Mouse (Mus musculus) midbrain, embryonic 16.5 days (tissue): ENCODE data around the gene Plekhg1. TPM values are rescaled to one million over a fixed set of nuclear protein-coding genes. Genes with fewer than 3 reads are reported as not detected.
A peak's percentile ranks its signal among the peaks of the same experiment; 100 is the strongest.

ENCODE experiments used
- ATAC-seq: fragments of 200-750 bp; cut with Nextera tagmentation; 2 replicates; pipeline ENCODE4 v1.8.0; 2017; ENCODE audit warnings: moderate TSS enrichment
- H3K27ac ChIP-seq: fragments of 300-500 bp; sonication (generic); 2 replicates; pipeline ENCODE4 v1.5.1; 2014; ENCODE audit warnings: mild to moderate bottlenecking, low read length, mixed read lengths
- H3K27me3 ChIP-seq: fragments of 300-500 bp; sonication (generic); 2 replicates; pipeline ENCODE4 v1.6.1; 2014; ENCODE audit warnings: low read depth, low read length, mixed read lengths; ENCODE audit not compliant: control insufficient read depth, insufficient read depth
- H3K36me3 ChIP-seq: fragments of 300-500 bp; sonication (generic); 2 replicates; pipeline ENCODE4 v1.6.1; 2014; ENCODE audit warnings: mild to moderate bottlenecking, low read length, moderate library complexity, mixed read lengths; ENCODE audit not compliant: control insufficient read depth, insufficient read depth
- H3K4me1 ChIP-seq: fragments of 300-500 bp; sonication (generic); 2 replicates; pipeline ENCODE4 v1.6.1; 2014; ENCODE audit warnings: mild to moderate bottlenecking, low read length, mixed read lengths; ENCODE audit not compliant: control insufficient read depth, insufficient read depth
- H3K4me2 ChIP-seq: fragments of 300-500 bp; sonication (generic); 2 replicates; pipeline ENCODE4 v1.6.1; 2014; ENCODE audit warnings: mild to moderate bottlenecking, low read length, mixed read lengths
- H3K4me3 ChIP-seq: fragments of 300-500 bp; sonication (generic); 2 replicates; pipeline ENCODE4 v1.5.1; 2014; ENCODE audit warnings: low read depth, mild to moderate bottlenecking, low read length, moderate library complexity, mixed read lengths
- H3K9ac ChIP-seq: fragments of 300-500 bp; sonication (generic); 2 replicates; pipeline ENCODE4 v1.6.1; 2014; ENCODE audit warnings: low read depth, low read length, mixed read lengths
- H3K9me3 ChIP-seq: fragments of 300-500 bp; sonication (generic); replicated peaks from 2 replicates; pipeline ENCODE4 v1.6.1; 2014; ENCODE audit warnings: mild to moderate bottlenecking, low read length, mixed read lengths; ENCODE audit not compliant: control insufficient read depth, poor library complexity, severe bottlenecking
- WGBS: fragments of 180-500 bp; shearing (Covaris S2); extraction: QIAGEN DNeasy Blood & Tissue Kit; methylation state at CpG from one replicate; pipeline ENCODE4 v1.1.7; 2014; 5-methylcytosine and 5-hydroxymethylcytosine counted together
- polyA plus RNA-seq: library from polyadenylated mRNA; unstranded; fragments of >200 nt; fragmentation: Nextera tagmentation; extraction: Ambion mirVana; gene quantifications from 2 replicates; pipeline ENCODE4 v1.2.1, GENCODE M21; 2015

Plekhg1 gene
- polyA plus RNA-seq = 7.8 and 8.1 TPM in 2 replicates

- Histone ChIP-seq H3K9me3 (no peaks in the 10 kb centered on the region), H3K27me3 (no peaks in the 10 kb centered on the region), H3K36me3 (no peaks in the 10 kb centered on the region), H3K27ac (peak within 1 kb of the TSS; percentile 69), H3K4me2 (peak within 1 kb of the TSS; percentile 98), H3K4me3 (peak within 1 kb of the TSS; percentile 56), H3K4me1 (no peaks in the 10 kb centered on the region), H3K9ac (peak within 1 kb of the TSS; percentile 69)
- peak; percentile 89 for ATAC-seq
- WGBS = 0% methylated on average over 19 of the region's 29 CpGs
These were observed at the start of gene Plekhg1 for GRCm38 (mm10) chr10:3740148-3740503. Plekhg1 (plus strand) TSS chr10:3740364.

DNA sequence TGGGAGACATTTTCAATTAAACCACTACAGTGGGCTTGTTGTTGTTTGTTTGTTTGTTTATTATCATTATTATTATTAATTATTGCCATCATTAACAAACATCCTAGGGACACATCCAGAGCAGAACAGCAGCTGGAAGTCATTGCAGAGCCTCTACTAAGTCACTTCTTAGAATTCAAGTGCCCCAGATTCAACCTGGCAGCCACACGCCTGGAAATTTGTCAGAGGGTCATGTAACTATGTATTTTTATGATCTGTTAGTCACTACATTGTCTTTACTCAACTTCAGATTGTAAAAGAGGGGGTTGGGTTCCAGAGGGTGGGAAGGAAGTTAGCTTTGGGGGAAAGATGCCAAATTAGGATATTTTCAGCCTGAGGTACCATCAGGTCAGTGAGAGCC lies 47.4 kb upstream of the Plekhg1 start:
- ATAC-seq = no peak
- Histone ChIP-seq H3K4me1 (peaks cover 4% of the 10 kb centered on the region), H3K36me3 (no peaks in the 10 kb centered on the region), H3K27me3 (no peaks in the 10 kb centered on the region), H3K4me2 (no peak overlapping the region), H3K9me3 (no peaks in the 10 kb centered on the region), H3K9ac (no peak overlapping the region), H3K27ac (no peak overlapping the region), H3K4me3 (no peak overlapping the region)
- 79% methylated on average over 1 of the region's 1 CpGs for WGBS

DNA sequence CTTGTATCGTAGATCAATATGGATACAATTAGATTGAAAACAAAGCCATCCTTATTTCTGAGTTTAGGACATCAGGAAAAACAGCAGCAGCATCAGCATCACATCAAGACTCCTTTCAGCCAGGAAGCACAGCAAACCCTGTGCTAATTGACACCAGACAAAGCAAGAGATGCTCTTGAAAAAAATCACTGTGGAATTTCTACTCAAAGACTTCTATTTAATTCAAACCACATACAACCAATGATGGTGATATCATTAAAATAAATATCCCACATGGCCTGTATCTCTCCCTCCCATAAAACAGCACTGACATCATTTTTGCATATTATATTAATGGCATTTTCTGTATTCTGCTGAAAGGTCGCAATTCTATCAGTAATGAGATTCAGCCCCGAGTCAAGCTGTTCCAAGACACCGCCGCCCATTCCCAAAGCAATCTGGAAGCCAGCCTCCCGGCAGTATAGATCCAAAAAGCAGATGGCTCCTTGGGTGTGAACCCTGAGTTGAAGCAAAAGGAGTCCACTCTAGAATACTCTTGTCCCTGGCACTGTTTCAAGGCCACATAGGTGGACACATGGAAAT lies 46.4 kb upstream of the Plekhg1 start:
- Histone ChIP-seq H3K9me3 (no peaks in the 10 kb centered on the region), H3K9ac (no peak overlapping the region), H3K27me3 (no peaks in the 10 kb centered on the region), H3K4me1 (peaks cover 4% of the 10 kb centered on the region), H3K4me3 (no peak overlapping the region), H3K36me3 (no peaks in the 10 kb centered on the region), H3K27ac (no peak overlapping the region), H3K4me2 (no peak overlapping the region)
- WGBS = 61% methylated on average over 6 of the region's 6 CpGs
- no peak for ATAC-seq

DNA sequence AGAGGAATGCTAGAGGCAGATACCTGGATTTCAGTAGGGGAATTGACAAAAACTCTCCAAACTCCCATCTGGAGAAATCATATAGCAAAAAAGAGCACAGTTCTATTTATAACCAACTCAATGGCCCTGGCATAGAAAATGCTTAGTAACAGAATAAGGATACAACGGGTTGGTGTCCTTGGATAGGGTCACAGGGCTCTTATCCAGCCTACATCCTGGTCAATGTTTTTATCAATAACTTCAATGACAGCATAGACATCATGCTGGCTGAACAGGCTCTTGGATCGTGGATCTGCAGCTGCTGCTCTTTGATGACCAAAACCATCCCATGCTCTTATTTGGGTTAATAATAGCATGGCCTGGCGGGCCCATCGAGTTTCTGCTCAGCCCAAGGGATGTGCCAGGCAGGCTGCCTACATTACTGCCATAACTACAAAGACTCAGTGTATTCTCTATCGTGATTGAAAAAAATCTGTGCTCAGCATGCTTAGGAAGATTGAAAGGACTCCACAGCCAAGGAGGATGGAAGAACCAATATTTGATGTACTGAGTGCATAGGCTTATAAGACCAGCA lies 44.7 kb upstream of the Plekhg1 start:
- ATAC-seq = peak; percentile 69
- no peaks in the 10 kb centered on the region for H3K36me3 ChIP-seq
- H3K9me3 ChIP-seq = no peaks in the 10 kb centered on the region
- H3K27me3 ChIP-seq = no peaks in the 10 kb centered on the region
- H3K4me1 ChIP-seq = peaks cover 4% of the 10 kb centered on the region
- 56% methylated on average over 5 of the region's 5 CpGs for whole genome bisulfite sequencing
- H3K4me2 ChIP-seq = no peak overlapping the region
- H3K9ac ChIP-seq = no peak overlapping the region
- no peak overlapping the region for H3K4me3 ChIP-seq
- H3K27ac ChIP-seq = no peak overlapping the region

GRCm38 (mm10) chr10:3696727-3697348 lies 43.3 kb upstream of the Plekhg1 start:
- Histone ChIP-seq H3K4me2 (no peak overlapping the region), H3K4me1 (peaks cover 4% of the 10 kb centered on the region), H3K9ac (no peak overlapping the region), H3K4me3 (no peak overlapping the region), H3K9me3 (no peaks in the 10 kb centered on the region), H3K27me3 (no peaks in the 10 kb centered on the region), H3K36me3 (no peaks in the 10 kb centered on the region), H3K27ac (peak overlapping the region; percentile 56)
- 56% methylated on average over 8 of the region's 8 CpGs for WGBS
- peak; percentile 36; the same call in 1 of the 2 replicates for ATAC-seq

DNA sequence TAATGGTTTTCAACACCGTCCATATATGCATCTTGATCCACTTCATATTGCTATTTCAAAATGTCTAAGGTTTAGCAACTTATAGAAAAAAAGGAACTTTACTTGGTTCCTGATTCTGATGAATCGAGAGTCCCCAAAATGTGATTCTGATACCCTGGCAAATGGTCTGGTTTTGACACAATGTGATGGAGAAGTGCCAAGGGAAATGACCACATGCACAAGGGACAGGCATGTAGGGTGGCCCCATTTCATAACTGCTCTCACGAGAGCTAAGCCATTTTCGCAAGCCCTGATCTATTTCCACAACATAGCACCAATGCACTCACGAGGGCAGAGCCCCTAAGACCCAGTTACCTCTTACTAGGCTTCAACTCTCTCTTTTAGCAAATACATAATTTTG lies 42.7 kb upstream of the Plekhg1 start:
- H3K27me3 ChIP-seq = no peaks in the 10 kb centered on the region

GRCm38 (mm10) chr10:3700225-3701073 lies 39.7 kb upstream of the Plekhg1 start:
- H3K4me2 ChIP-seq = no peak overlapping the region
- H3K4me3 ChIP-seq = no peak overlapping the region
- H3K9ac ChIP-seq = no peak overlapping the region
- no peak overlapping the region for H3K27ac ChIP-seq
- ATAC-seq = no peak
- no peaks in the 10 kb centered on the region for H3K9me3 ChIP-seq
- 81% methylated on average over 12 of the region's 12 CpGs for WGBS
- H3K27me3 ChIP-seq = no peaks in the 10 kb centered on the region
- peaks cover 2% of the 10 kb centered on the region; the same call in 1 of the 2 replicates for H3K4me1 ChIP-seq
- no peaks in the 10 kb centered on the region for H3K36me3 ChIP-seq

More for the DNA sequence above, 42.7 kb upstream of the Plekhg1 start:
- H3K4me2 ChIP-seq = no peak overlapping the region
- no peak overlapping the region for H3K27ac ChIP-seq
- no peak overlapping the region for H3K9ac ChIP-seq
- no peak for ATAC-seq
- H3K9me3 ChIP-seq = no peaks in the 10 kb centered on the region
- WGBS = 93% methylated on average over 5 of the region's 5 CpGs
- H3K36me3 ChIP-seq = no peaks in the 10 kb centered on the region
- H3K4me1 ChIP-seq = peaks cover 4% of the 10 kb centered on the region
- H3K4me3 ChIP-seq = no peak overlapping the region

DNA sequence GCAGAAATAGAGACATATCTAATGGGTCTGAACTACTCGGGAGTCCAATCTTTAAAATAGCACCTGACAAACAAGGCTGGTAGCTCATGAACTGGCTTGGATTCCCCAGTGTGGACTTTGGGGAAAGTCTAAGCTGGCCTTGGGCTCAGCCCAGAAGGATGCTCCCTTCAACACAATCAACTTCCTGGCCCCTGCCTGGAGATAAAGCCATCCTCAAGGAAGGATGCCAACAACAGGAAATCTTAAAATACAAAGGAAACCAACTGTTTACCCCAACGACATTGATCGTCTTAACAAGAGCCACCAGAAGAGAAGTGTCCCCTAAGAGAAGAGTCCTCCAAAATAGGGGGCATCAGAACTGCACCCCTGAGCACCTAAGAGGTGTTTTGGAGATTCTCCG lies 38.3 kb upstream of the Plekhg1 start:
- 87% methylated on average over 4 of the region's 4 CpGs for WGBS
- Histone ChIP-seq H3K9ac (no peak overlapping the region), H3K27ac (no peak overlapping the region), H3K9me3 (no peaks in the 10 kb centered on the region), H3K4me3 (no peak overlapping the region), H3K36me3 (no peaks in the 10 kb centered on the region), H3K4me2 (no peak overlapping the region), H3K27me3 (no peaks in the 10 kb centered on the region), H3K4me1 (no peaks in the 10 kb centered on the region)
- no peak for ATAC-seq
